Mouse (Mus musculus): ENCODE data around the gene Il1rl1.

Gene Il1rl1

GRCm38 (mm10) chr1:40428910-40429675, at the start of gene Il1rl1:
Gene Il1rl1 (plus strand): TSS chr1:40429570.
- no peak for DNase-seq (ENCODE audit: extremely low spot score)

- DNase-seq (ENCODE audit: extremely low spot score): peak; percentile 22
Measured at GRCm38 (mm10) chr1:40380111-40380510, 49.3 kb upstream of the Il1rl1 start.

- DNase-seq (ENCODE audit: extremely low spot score): no peak
Measured at GRCm38 (mm10) chr1:40380990-40381389, 48.4 kb upstream of the Il1rl1 start.

- no peak for DNase-seq (ENCODE audit: extremely low spot score)
Measured at GRCm38 (mm10) chr1:40382841-40383240, 46.5 kb upstream of the Il1rl1 start.

- DNase-seq (ENCODE audit: extremely low spot score): no peak
Measured at GRCm38 (mm10) chr1:40384931-40385545, 44.3 kb upstream of the Il1rl1 start.

- DNase-seq (ENCODE audit: extremely low spot score): no peak
Measured at GRCm38 (mm10) chr1:40391374-40391773, 38.0 kb upstream of the Il1rl1 start.

GRCm38 (mm10) chr1:40392535-40392934, 36.8 kb upstream of the Il1rl1 start:
- no peak for DNase-seq (ENCODE audit: extremely low spot score)

- DNase-seq (ENCODE audit: extremely low spot score): no peak
Measured at GRCm38 (mm10) chr1:40393214-40393613, 36.2 kb upstream of the Il1rl1 start.

- DNase-seq (ENCODE audit: extremely low spot score): no peak
Measured at GRCm38 (mm10) chr1:40399639-40400038, 29.7 kb upstream of the Il1rl1 start.

- DNase-seq (ENCODE audit: extremely low spot score): no peak
Measured at GRCm38 (mm10) chr1:40404682-40405081, 24.7 kb upstream of the Il1rl1 start.

GRCm38 (mm10) chr1:40409882-40410281, 19.5 kb upstream of the Il1rl1 start:
- DNase-seq (ENCODE audit: extremely low spot score): no peak

- no peak for DNase-seq (ENCODE audit: extremely low spot score)
Measured at GRCm38 (mm10) chr1:40413039-40413438, 16.3 kb upstream of the Il1rl1 start.

GRCm38 (mm10) chr1:40414276-40414675, 15.1 kb upstream of the Il1rl1 start:
- DNase-seq (ENCODE audit: extremely low spot score): no peak

- no peak for DNase-seq (ENCODE audit: extremely low spot score)
Measured at GRCm38 (mm10) chr1:40414863-40415656, 14.3 kb upstream of the Il1rl1 start.

- no peak for DNase-seq (ENCODE audit: extremely low spot score)
Measured at GRCm38 (mm10) chr1:40417034-40417433, 12.3 kb upstream of the Il1rl1 start.

GRCm38 (mm10) chr1:40418512-40418911, 10.9 kb upstream of the Il1rl1 start:
- no peak for DNase-seq (ENCODE audit: extremely low spot score)

GRCm38 (mm10) chr1:40423892-40424291, 5.5 kb upstream of the Il1rl1 start:
- DNase-seq (ENCODE audit: extremely low spot score): no peak

GRCm38 (mm10) chr1:40427270-40427669, 2.1 kb upstream of the Il1rl1 start:
- DNase-seq (ENCODE audit: extremely low spot score): no peak

GRCm38 (mm10) chr1:40427901-40428300, 1.5 kb upstream of the Il1rl1 start:
- no peak for DNase-seq (ENCODE audit: extremely low spot score)

GRCm38 (mm10) chr1:40430143-40430834, 919 bp downstream of the Il1rl1 start:
- DNase-seq (ENCODE audit: extremely low spot score): no peak

- no peak for DNase-seq (ENCODE audit: extremely low spot score)
Measured at GRCm38 (mm10) chr1:40432169-40432568, 2.8 kb downstream of the Il1rl1 start.

- DNase-seq (ENCODE audit: extremely low spot score): no peak
Measured at GRCm38 (mm10) chr1:40435936-40436335, 6.6 kb downstream of the Il1rl1 start.

Data from embryo, embryonic 9.5 days (tissue).